Mouse (Mus musculus): ENCODE measurements around the gene Cdc42bpg.

GRCm38 (mm10) chr19:6347615-6348014 lies 41.4 kb downstream of the Cdc42bpg start:
- TF ChIP-seq POLR2AphosphoS2 (IDR thresholded peaks at IDR 0.05; ENCODE audit: low read depth, low read length) (no peak), E2F4 (IDR thresholded peaks at IDR 0.05; ENCODE audit: insufficient replicate concordance, low read depth, low read length) (no peak), CTCF (conservative IDR thresholded peaks at IDR 0.05 in 1 of 2, IDR thresholded peaks at IDR 0.05 in 1 of 2; ENCODE audit: low read depth in 2 of 2, low read length in 2 of 2) (no peak), EP300 (IDR thresholded peaks at IDR 0.05; ENCODE audit: low read length) (no peak)
